Mouse (Mus musculus) embryonic fibroblast, embryonic 13.5 days (primary cell): ENCODE results near the gene Fam171a1.

Experiments
- CTCF ChIP-seq: IDR thresholded peaks from 2 replicates; pipeline ENCODE4 v1.5.1; 2011; ENCODE audit warnings: mild to moderate bottlenecking, control low read depth, low read length, moderate library complexity, borderline replicate concordance; ENCODE audit not compliant: insufficient read depth
- POLR2A ChIP-seq: IDR thresholded peaks from 2 replicates; pipeline ENCODE4 v1.6.1; 2011; ENCODE audit warnings: low read depth, mild to moderate bottlenecking, control low read depth, low read length, moderate library complexity

DNA sequence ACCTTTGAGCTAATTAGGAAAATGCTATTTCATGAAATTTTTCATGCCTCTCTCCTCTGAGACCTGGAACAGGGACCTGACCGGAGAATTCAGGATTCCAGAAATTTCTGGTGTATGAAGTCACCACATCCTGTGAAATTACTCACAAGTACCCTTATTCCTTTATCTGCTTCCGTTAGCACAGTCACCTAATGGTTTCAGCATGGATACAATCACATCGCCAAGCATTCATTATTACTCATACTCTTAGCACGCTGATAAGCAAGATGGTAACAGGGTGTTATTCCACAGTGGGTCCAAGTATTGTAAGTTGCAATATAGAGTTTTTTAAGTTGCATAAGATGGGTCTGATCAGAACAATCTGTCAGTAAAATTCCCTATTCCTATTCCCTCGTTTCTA, 125.2 kb downstream of the Fam171a1 start:
- TF ChIP-seq POLR2A (no peak), CTCF (no peak)
